In genomic region chr4:123767807-123768206, GRCm38 (mm10) we compare ENCODE assay signal across 25 mouse cellular contexts. TPM values are rescaled to one million over a fixed set of nuclear protein-coding genes. Genes with fewer than 3 reads are reported as not detected.
"Had no signal": no experiment of that assay in that cellular context is flagged by ENCODE, and none has a peak within 500 bp of the region (broad histone marks: within the 10 kb centered on the region; RNA-seq: fewer than 3 reads in every experiment).

No protein-coding gene starts in this region.

- H3K4me2 ChIP-seq: heart, embryonic 12.5 days; hindbrain, embryonic 13.5 days; hindbrain, embryonic 15.5 days; limb, embryonic 13.5 days; limb, embryonic 15.5 days; liver, embryonic 12.5 days had no signal

- H3K4me1 ChIP-seq: heart, embryonic 10.5 days; heart, embryonic 12.5 days; hindbrain, embryonic 13.5 days; hindbrain, embryonic 15.5 days; limb, embryonic 13.5 days; limb, embryonic 15.5 days; liver, embryonic 12.5 days had no signal

- H3K4me3 ChIP-seq: heart, embryonic 10.5 days; heart, embryonic 12.5 days; hindbrain, embryonic 13.5 days; hindbrain, embryonic 15.5 days; limb, embryonic 13.5 days; limb, embryonic 15.5 days; liver, embryonic 12.5 days had no signal

- H3K36me3 ChIP-seq: heart, embryonic 10.5 days; heart, embryonic 12.5 days; hindbrain, embryonic 13.5 days; hindbrain, embryonic 15.5 days; limb, embryonic 13.5 days; limb, embryonic 15.5 days; liver, embryonic 12.5 days had no signal

- DNase-seq: forebrain, postnatal 0 days; gastrocnemius, postnatal 14 days; gastrocnemius, postnatal 36 days; heart, adult 18-20 months; heart, postnatal 10 days; kidney, adult 8-10 months; kidney, postnatal 10 days; kidney, postnatal 25 days; kidney, postnatal 4 days; layer of hippocampus, adult 9-11 months; layer of hippocampus, postnatal 36 days; left cerebral cortex, postnatal 4 days had no signal

- H3K27me3 ChIP-seq: heart, embryonic 12.5 days; hindbrain, embryonic 13.5 days; hindbrain, embryonic 15.5 days; limb, embryonic 13.5 days; limb, embryonic 15.5 days; liver, embryonic 12.5 days had no signal

- H3K27ac ChIP-seq: heart, embryonic 10.5 days; hindbrain, embryonic 13.5 days; hindbrain, embryonic 15.5 days; hindbrain, postnatal 0 days; limb, embryonic 13.5 days; limb, embryonic 15.5 days; liver, embryonic 12.5 days; liver, embryonic 14.5 days had no signal

RNA-seq across cellular contexts. Expression of gene Rhbdl2, which starts 19.9 kb away (rescaled TPM):
- total RNA-seq: gastrocnemius, adult 18-20 months; gastrocnemius, adult 8-10 months; gastrocnemius, postnatal 36 days; heart, adult 18-20 months; heart, postnatal 25 days; hematopoietic stem cell, adult 5-6 weeks had no signal
- polyA plus RNA-seq: liver, embryonic 12.5 days; liver, embryonic 14.5 days had no signal
